ENCODE assay signal across 8 mouse cellular contexts in genomic region chr6:70790034-70790650, GRCm38 (mm10). TPM values are rescaled to one million over a fixed set of nuclear protein-coding genes. Genes with fewer than 3 reads are reported as not detected.
A peak's percentile ranks its signal among the peaks of the same experiment; 100 is the strongest.
DNase-seq lines count a peak whose midpoint lies in the region; ATAC-seq and TF ChIP-seq lines count a peak whose summit lies in the region.

No protein-coding gene starts in this region.

- ATAC-seq in heart, embryonic 12.5 days (ENCODE audit: insufficient number of reproducible peaks, low FRiP score), result no peak
- no peak for ATAC-seq in forebrain, embryonic 12.5 days (ENCODE audit: low FRiP score)
- ATAC-seq in limb, embryonic 14.5 days (ENCODE audit: low FRiP score, low read depth), result no peak
- ATAC-seq in midbrain, embryonic 16.5 days, result no peak

- no peaks in the 10 kb centered on the region for H3K27me3 ChIP-seq in heart, embryonic 12.5 days (replicated peaks)
- no peaks in the 10 kb centered on the region for H3K27me3 ChIP-seq in forebrain, embryonic 12.5 days
- H3K27me3 ChIP-seq in limb, embryonic 14.5 days (ENCODE audit: control insufficient read depth, insufficient read depth, low read length), result no peaks in the 10 kb centered on the region
- no peaks in the 10 kb centered on the region for H3K27me3 ChIP-seq in midbrain, embryonic 16.5 days (ENCODE audit: control insufficient read depth, insufficient read depth, low read depth, low read length)

- no peak overlapping the region for H3K27ac ChIP-seq in heart, embryonic 12.5 days (ENCODE audit: poor library complexity, severe bottlenecking)
- H3K27ac ChIP-seq in forebrain, embryonic 12.5 days, result no peak overlapping the region
- H3K27ac ChIP-seq in limb, embryonic 14.5 days (replicated peaks; ENCODE audit: low read depth, low read length), result no peak overlapping the region
- H3K27ac ChIP-seq in midbrain, embryonic 16.5 days (ENCODE audit: low read length), result no peak overlapping the region

- no peak for TF ChIP-seq POLR2A in limb, embryonic 14.5 days (IDR thresholded peaks at IDR 0.05; ENCODE audit: borderline replicate concordance, extremely low read depth, insufficient read depth, insufficient read length)

- no peak for DNase-seq in heart, postnatal 25 days (ENCODE audit: low spot score)
- DNase-seq in limb, embryonic 14.5 days (ENCODE audit: low spot score), result no peak
- no peak for DNase-seq in retina, embryonic 14.5 days (ENCODE audit: low spot score)
- DNase-seq in thymus, postnatal 14 days, result no peak
- no peak for DNase-seq in thymus, postnatal 25 days

- WGBS in heart, embryonic 12.5 days, result 64% methylated on average over 9 of the region's 9 CpGs
- WGBS in forebrain, embryonic 12.5 days, result 90% methylated on average over 9 of the region's 9 CpGs
- WGBS in limb, embryonic 14.5 days, result 80% methylated on average over 9 of the region's 9 CpGs
- 89% methylated on average over 9 of the region's 9 CpGs for WGBS in midbrain, embryonic 16.5 days

- no peaks in the 10 kb centered on the region for H3K9me3 ChIP-seq in heart, embryonic 12.5 days (replicated peaks)
- H3K9me3 ChIP-seq in forebrain, embryonic 12.5 days, result no peaks in the 10 kb centered on the region
- no peaks in the 10 kb centered on the region for H3K9me3 ChIP-seq in limb, embryonic 14.5 days (ENCODE audit: control insufficient read depth, low read length)
- no peaks in the 10 kb centered on the region for H3K9me3 ChIP-seq in midbrain, embryonic 16.5 days (replicated peaks; ENCODE audit: control insufficient read depth, low read length, poor library complexity, severe bottlenecking)

- H3K4me2 ChIP-seq in heart, embryonic 12.5 days, result peak overlapping the region; percentile 45
- H3K4me2 ChIP-seq in forebrain, embryonic 12.5 days, result peak overlapping the region; percentile 76
- peak overlapping the region; percentile 11; the same call in 1 of the 2 replicates for H3K4me2 ChIP-seq in limb, embryonic 14.5 days (replicated peaks; ENCODE audit: low read depth, low read length, severe bottlenecking)
- H3K4me2 ChIP-seq in midbrain, embryonic 16.5 days (ENCODE audit: low read length), result peak overlapping the region; percentile 87

- peak overlapping the region; percentile 79 for H3K4me3 ChIP-seq in heart, embryonic 12.5 days
- H3K4me3 ChIP-seq in forebrain, embryonic 12.5 days (replicated peaks), result no peak overlapping the region
- H3K4me3 ChIP-seq in limb, embryonic 14.5 days (replicated peaks; ENCODE audit: low read length), result no peak overlapping the region
- H3K4me3 ChIP-seq in midbrain, embryonic 16.5 days (ENCODE audit: low read depth, low read length), result peak overlapping the region; percentile 72

- H3K4me1 ChIP-seq in heart, embryonic 12.5 days (replicated peaks), result peaks cover 23% of the 10 kb centered on the region
- peaks cover 37% of the 10 kb centered on the region for H3K4me1 ChIP-seq in forebrain, embryonic 12.5 days
- peaks cover 13% of the 10 kb centered on the region for H3K4me1 ChIP-seq in limb, embryonic 14.5 days (ENCODE audit: control insufficient read depth, insufficient read depth, low read length)
- H3K4me1 ChIP-seq in midbrain, embryonic 16.5 days (ENCODE audit: control insufficient read depth, insufficient read depth, low read length), result peaks cover 27% of the 10 kb centered on the region

- intact Hi-C loops in heart, postnatal 25 days (cut with DNase I), result loop anchor here (5.0 kb wide), 1 partner anchor 78 kb away; no protein-coding TSS in a partner anchor

- H3K9ac ChIP-seq in heart, embryonic 12.5 days, result no peak overlapping the region
- no peak overlapping the region; the same call in 1 of the 2 replicates for H3K9ac ChIP-seq in forebrain, embryonic 12.5 days
- no peak overlapping the region for H3K9ac ChIP-seq in limb, embryonic 14.5 days (ENCODE audit: low read depth, low read length, severe bottlenecking)
- no peak overlapping the region for H3K9ac ChIP-seq in midbrain, embryonic 16.5 days (ENCODE audit: low read depth, low read length)

- 0 out of 2 replicates have a peak, but pooled peaks cover 2% of the 10 kb centered on the region for H3K36me3 ChIP-seq in heart, embryonic 12.5 days
- peaks cover 8% of the 10 kb centered on the region for H3K36me3 ChIP-seq in forebrain, embryonic 12.5 days (replicated peaks)
- H3K36me3 ChIP-seq in limb, embryonic 14.5 days (ENCODE audit: control insufficient read depth, insufficient read depth, low read length), result 0 out of 2 replicates have a peak, but pooled peaks cover 6% of the 10 kb centered on the region
- H3K36me3 ChIP-seq in midbrain, embryonic 16.5 days (ENCODE audit: control insufficient read depth, insufficient read depth, low read length), result no peaks in the 10 kb centered on the region

RNA-seq across cellular contexts. Expression of gene Rpia, which starts 1.9 kb away (rescaled TPM):
- 0.86 and 1.1 TPM in 2 replicates for polyA plus RNA-seq in heart, embryonic 12.5 days (2016; fragmentation: Nextera tagmentation; extraction: Ambion mirVana)
- 10 to 100 TPM; 11.3 to 13.9 TPM for total RNA-seq in heart, postnatal 25 days (2021)
- polyA plus RNA-seq in forebrain, embryonic 12.5 days (2016; fragmentation: Nextera tagmentation; extraction: Ambion mirVana), result 2.8 and 5.1 TPM in 2 replicates
- polyA plus RNA-seq in limb, embryonic 14.5 days (2012; rRNA removed), result 20.4 and 24.3 TPM in 2 replicates
- 2.8 and 3.7 TPM in 2 replicates for polyA plus RNA-seq in limb, embryonic 14.5 days (2014; fragmentation: Nextera tagmentation; extraction: Ambion mirVana)
- 2.6 and 2.9 TPM in 2 replicates for polyA plus RNA-seq in midbrain, embryonic 16.5 days (2015; fragmentation: Nextera tagmentation; extraction: Ambion mirVana)

RNA-seq across cellular contexts. Expression of gene Eif2ak3, which starts 54.2 kb away (rescaled TPM):
- 9.5 and 10.8 TPM in 2 replicates for polyA plus RNA-seq in heart, embryonic 12.5 days (2016; fragmentation: Nextera tagmentation; extraction: Ambion mirVana)
- 1 to 10 TPM; 7.9 to 9.3 TPM for total RNA-seq in heart, postnatal 25 days (2021)
- polyA plus RNA-seq in forebrain, embryonic 12.5 days (2016; fragmentation: Nextera tagmentation; extraction: Ambion mirVana), result 14.8 and 15.9 TPM in 2 replicates
- 21.2 and 23.6 TPM in 2 replicates for polyA plus RNA-seq in limb, embryonic 14.5 days (2012; rRNA removed)
- 14.0 and 14.2 TPM in 2 replicates for polyA plus RNA-seq in limb, embryonic 14.5 days (2014; fragmentation: Nextera tagmentation; extraction: Ambion mirVana)
- 12.5 and 13.4 TPM in 2 replicates for polyA plus RNA-seq in midbrain, embryonic 16.5 days (2015; fragmentation: Nextera tagmentation; extraction: Ambion mirVana)

Comparison
In these comparisons a context has a peak if more than half of its experiments do, and no peak if none do; other contexts are left out.
1. H3K4me2 ChIP-seq: peak in every context shown above with its lines; median percentile 87 in midbrain, embryonic 16.5 days; 76 in forebrain, embryonic 12.5 days; 45 in heart, embryonic 12.5 days; 11 in limb, embryonic 14.5 days.
2. H3K4me3 ChIP-seq: peak in heart, embryonic 12.5 days (single experiment) and midbrain, embryonic 16.5 days (single experiment); none in forebrain, embryonic 12.5 days (single experiment) and limb, embryonic 14.5 days (single experiment).